Mouse (Mus musculus) small intestine, adult 2 months (tissue): Measurements from ENCODE around the gene Gm49354.

ENCODE experiments used
- CTCF ChIP-seq: fragments of 200-500 bp; IDR thresholded peaks from 2 replicates; pipeline ENCODE4 v1.5.1; 2012; ENCODE audit warnings: low read depth, mild to moderate bottlenecking, control low read depth, inconsistent platforms, low read length, moderate library complexity, mixed read lengths; ENCODE audit not compliant: insufficient replicate concordance, insufficient read length; ENCODE audit errors: extremely low read depth
- POLR2A ChIP-seq: fragments of 200-500 bp; IDR thresholded peaks from 2 replicates; pipeline ENCODE4 v1.6.1; 2012; ENCODE audit warnings: low read depth, mild to moderate bottlenecking, control low read depth, inconsistent platforms, low read length, moderate library complexity

GRCm38 (mm10) chr13:59782145-59782544, at the start of gene Gm49354:
- TF ChIP-seq POLR2A (no peak), CTCF (no peak)
